Mouse (Mus musculus): Measurements from ENCODE around the gene Zfp760. TPM values are rescaled to one million over a fixed set of nuclear protein-coding genes. Genes with fewer than 3 reads are reported as not detected.
A peak's percentile ranks its signal among the peaks of the same experiment; 100 is the strongest.
"Not testable (repeated sequence)": the region's sequence is repeated elsewhere in the genome, so short reads cannot be mapped to it uniquely, and the experiment has no call there.

Gene Zfp760
- 10 to 100 TPM in 1 of 4 experiments, 1 to 10 TPM in 3; 5.7 to 10.0 (median 7.6) TPM for total RNA-seq (2022)

DNA sequence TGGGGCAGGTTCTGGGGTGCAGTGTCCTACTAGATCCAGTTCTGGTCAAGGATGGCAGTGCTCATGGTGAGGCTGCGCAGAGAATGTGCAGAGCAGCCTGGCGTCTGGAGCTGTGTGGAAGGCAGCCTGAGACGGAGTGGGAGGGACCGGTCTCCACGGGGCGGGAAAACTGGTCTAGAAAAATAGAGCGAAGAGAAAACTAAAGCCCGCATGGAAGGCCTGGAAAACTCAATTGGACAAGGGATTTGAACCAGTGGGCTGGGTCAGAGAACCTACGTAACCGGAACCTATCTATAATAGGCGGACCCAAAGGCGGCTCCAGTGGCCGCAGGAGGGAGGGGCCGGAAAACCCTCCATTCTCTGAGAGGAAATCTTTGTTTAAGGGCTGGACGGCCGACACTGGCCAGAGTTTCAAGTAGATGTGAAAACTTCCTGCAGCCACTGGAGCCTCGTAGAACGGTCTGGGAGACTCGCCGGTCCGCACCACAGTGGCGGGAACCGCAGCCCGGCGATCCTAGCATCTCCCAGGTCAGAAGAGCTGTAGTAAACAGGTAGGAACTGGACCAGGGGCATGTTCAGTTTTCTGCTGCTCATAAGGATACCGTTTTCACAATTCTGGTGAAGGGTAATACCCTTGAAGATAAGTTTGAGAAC lies at the start of gene Zfp760:
Zfp760 (plus strand) TSS at position 399 of the 654 bp plus-strand sequence.
- DNase-seq (ENCODE audit: low spot score in 2 of 2) = peak; percentile 77 to 85

DNA sequence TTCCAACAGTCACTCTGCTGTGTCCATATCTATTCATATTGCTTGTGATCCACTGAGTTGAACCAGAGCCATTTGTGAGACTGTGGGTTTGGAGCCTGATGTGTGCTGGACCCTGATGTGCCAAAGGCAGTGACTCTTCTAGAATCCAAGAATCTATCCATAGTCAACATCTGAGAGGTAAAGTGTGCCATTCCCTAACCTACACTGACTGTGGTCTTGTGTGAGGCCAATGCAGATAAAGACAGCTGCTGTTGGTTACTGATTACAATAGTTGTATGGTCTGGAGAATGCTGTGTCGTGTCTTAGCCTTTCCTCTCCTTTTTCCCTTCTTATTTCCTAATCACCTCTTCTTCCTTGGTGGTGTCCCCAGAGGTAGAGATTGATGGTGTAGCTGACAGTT lies 28.7 kb upstream of the Zfp760 start:
- not testable (repeated sequence) for DNase-seq (ENCODE audit: low spot score in 2 of 2)

DNA sequence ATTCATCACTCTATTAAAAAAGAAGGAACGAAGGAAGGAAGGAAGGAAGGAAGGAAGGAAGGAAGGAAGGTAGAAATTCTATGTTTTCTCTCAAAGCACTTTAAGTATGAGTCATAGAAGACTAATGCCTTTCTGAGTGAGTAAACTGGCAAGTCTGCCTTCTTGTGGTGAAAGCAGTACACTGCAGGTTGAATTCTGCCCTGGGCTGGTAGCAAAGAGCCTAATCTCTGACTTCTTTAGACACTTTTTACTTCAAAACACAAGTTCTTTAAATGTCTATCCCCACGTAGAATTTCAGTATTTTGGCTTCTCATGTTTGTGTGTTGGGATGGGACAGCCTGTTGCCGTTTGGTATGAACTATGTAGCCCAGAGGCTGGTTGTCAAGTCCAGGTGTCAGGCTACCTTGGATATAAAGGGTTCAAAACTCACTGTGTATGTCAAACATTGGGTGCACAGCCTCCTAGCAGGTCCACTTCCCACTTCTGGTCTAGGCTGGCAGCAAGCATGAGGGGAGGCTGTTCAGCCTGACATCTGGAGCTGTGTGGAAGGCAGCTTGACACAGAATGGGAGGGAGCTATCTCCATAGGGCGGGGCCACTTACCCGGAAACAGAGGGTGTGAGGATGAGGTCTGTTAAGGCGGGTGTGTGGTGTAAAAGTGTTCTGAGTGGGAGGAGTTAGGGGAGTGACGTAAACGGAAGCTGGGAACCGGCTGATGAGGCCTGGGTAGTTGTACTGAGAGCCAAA lies 28.1 kb upstream of the Zfp760 start:
- DNase-seq (ENCODE audit: low spot score in 2 of 2) = peak; percentile 79 to 85

DNA sequence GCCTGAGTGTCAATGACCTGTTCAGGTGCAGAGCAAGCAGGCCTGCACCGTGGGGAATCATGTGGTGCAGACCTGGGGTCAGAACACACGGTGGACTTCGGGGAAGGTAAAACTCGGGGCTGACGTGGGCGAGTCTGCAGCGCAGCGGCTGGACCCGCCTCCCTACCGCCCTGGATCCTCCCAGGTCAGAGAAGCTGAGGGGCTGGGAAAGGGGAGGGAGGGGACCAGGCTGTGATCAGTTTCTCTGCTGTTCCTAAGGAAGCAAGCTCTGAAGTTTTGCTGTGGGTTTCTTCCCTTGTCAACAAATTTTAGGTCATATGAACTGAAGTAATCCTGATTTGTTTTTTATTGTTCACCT lies 27.5 kb upstream of the Zfp760 start:
- DNase-seq (ENCODE audit: low spot score in 2 of 2) = not testable (repeated sequence)

DNA sequence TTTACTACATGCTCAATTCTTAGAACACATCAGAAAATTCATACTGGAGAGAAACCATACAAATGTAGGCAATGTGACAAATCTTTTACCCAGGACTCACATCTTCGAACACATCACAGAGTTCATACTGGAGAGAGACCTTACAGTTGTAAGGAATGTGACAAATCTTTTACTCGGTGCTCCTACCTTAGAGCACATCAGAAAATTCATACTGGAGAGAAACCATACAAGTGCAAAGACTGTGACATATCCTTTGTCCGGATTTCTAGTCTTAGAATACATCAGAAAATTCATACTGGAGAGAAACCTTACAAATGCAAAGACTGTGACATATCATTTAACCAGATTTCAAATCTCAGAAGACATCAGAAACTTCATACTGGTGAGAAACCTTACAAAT lies 16.0 kb upstream of the Zfp760 start, which contains the start of gene Gm10226:
Gm10226 (plus strand) TSS at position 301 of the 400 bp plus-strand sequence.
- no peak for DNase-seq (ENCODE audit: low spot score in 2 of 2)

DNA sequence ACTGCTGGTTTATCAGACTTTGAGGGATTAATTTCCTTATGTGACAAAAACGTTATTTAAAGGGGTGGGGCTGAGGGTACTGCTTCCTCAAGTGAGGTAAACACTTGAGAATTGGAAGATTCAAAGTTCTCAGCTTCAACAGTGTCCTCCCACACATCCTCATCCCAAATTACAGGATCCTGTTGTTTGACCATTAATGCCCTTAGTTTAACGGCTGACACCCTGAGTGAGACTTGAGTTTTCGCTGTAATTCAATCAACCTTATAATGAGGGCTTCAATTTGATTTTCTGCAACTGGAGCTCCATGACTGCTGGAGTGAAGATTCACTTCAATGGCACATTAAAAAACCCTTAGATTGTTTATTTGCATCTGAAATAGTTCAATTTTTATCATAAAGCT lies 14.2 kb upstream of the Zfp760 start:
- DNase-seq (ENCODE audit: low spot score in 2 of 2) = no peak

DNA sequence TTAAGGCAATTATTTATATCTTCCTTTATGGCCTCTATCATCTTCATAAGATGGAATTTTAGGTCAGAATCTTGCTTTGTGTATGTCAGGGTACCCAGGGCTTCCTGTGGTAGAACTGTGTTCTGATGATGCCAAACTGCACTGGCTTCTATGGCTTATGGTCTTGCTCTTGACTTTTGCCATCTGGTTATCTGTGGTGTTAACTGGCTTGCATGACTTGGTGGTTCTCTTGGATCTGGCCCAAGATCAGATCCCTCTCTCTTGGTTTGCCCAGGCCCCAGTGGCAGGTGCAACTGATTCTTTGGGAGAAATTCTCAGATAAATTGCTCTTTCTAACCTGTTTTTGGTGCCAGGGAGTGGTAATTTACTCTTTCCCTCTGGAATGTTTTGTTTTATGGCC lies 11.5 kb upstream of the Zfp760 start:
- no peak for DNase-seq (ENCODE audit: low spot score in 2 of 2)

DNA sequence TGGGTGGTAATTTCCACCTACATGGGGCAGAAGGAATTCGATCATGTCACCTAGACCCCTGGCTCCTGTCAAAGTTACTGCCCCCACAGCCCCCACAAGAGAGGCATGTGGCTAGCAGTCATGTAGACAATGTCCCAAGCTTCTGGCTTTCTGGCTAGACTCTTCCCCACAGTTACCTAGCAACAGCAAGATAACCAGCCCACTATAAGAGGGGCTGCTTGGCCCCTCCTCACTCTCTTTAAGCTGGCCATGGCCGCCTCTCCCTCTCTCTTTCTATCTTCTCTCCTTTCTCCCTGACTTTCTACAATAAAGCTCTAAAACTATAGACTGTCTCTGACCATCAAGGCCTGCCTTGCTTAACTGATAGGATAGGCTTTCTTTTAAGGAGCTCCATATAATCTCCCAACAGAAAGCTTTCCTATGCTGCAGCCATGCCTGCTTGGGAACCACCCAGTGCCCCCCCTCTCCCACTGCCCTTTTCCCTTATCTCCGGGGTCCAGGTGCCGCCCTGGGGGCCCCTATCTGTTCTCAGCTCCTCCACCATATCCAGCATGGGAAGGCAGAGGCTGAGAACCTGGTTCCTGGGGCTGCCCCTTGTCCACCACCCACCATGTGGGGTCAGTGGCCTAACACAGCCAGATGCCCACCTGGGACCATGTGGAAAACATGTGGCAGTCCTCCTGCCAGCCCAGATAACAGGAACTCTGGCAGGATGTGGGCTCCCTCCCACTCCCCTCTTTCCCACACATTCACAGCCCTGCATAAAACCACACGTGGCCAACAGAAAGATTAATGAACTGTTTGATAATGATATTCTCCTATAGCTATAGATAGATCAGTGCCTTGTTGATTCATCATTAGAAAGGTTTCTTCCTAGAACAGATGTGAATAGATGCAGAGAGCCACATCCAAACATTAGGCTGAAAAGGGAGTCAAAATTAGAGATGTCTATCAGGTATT lies 5.0 kb upstream of the Zfp760 start:
- no peak for DNase-seq (ENCODE audit: low spot score in 2 of 2)

DNA sequence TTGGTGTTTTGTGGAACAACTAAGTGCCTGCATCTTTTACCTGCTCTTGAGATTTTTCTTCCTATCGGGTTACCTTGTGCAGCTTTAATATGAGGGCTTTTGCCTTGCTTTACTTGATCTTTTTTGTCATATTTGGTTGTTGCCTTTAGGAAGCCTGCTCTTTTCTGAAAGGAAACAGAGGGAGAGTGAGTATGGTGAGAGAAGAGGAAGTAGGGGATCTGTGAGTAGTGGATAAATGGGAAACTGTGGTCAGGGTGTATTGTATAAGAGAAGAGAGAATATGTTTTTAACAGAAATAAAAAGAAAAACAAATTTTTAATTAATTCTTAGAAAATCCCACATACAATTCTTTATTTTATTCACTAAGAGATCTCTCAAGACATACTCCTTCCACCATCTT lies 4.1 kb upstream of the Zfp760 start:
- DNase-seq (ENCODE audit: low spot score in 2 of 2) = no peak

DNA sequence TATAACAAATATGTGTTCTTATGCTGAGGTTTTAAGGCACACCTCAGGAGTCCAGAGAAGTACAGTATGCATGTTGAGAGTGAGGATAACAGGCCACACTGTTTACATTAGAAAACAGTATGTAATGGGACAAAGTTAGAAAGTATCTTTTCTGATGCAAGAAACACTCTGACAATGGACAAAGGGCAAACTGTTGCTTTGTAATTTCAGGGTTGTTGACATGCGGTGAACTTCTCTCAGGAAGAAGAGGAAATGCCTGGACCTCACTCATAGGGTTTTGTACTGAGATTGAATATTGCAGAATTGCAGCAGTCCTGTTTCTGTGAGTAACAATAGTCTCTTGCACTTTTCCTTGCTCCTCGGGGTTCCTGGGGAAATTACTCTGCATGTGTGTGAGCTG lies 860 bp downstream of the Zfp760 start:
- DNase-seq (ENCODE audit: low spot score in 2 of 2) = no peak

DNA sequence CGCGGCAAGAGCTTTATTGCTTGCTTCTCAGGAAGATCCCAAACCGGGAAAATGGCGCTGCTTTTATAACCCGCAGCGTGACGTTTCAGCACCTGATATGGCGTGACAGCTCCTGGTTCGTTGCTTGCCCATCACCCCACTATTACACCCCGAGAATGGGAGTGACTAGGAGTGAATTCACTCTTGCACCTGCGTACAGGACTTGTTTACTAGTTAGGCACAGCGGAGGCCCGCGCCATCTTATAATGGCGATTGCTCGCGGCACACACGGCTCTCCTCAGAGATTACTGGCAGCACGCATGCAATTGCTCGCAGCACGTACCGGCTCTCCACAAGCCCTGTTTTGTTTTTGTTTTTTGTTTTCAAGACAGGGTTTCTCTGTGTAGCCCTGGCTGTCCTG lies 23.0 kb downstream of the Zfp760 start, which contains the start of gene Zfp229:
Zfp229 (plus strand) TSS at position 301 of the 400 bp plus-strand sequence.
- not testable (repeated sequence) for DNase-seq (ENCODE audit: low spot score in 2 of 2)

DNA sequence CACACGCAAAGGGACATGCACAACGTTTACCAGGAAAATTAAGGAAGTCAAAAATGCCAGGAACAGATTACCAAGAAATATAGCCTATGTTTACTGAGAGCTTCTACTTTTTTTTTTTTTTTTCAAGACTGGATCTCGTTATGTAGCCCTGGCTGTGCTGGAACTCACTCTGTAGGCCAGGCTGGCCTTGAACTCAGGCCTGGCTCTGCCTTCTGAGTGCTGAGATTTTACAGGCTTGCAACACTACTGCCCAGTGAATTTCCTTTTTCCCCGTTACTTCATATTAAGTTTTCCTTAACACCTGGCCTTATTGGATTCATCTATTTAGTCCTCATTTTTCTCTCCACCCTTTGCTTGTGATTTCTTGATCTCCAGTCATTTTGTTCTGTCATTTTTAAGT lies 25.5 kb downstream of the Zfp760 start:
- no peak for DNase-seq (ENCODE audit: low spot score in 2 of 2)

DNA sequence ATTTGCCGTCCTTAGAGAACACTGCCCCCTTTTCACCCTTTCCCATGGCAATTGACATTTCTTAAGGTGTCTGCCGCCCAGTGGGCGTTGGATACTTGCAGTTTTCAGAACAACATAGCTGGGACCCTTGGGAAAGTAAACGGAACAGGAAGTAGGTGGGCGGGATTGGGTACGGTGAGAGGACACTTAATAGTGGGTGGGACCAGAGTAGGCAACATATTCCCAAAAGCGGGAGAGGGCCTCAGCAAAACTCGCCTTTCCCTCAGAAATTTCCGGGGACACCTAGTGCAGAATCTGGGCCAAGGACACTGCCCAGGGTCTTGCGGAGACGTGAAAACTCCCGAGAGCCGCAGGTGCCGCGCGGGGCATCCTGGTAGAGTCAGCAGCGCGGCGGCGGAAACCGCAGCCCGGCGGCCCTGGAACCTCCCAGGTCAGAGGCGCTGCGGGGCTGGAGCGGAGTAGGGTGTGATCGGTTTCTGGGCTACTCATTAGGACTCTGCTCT lies 26.0 kb downstream of the Zfp760 start:
- DNase-seq (ENCODE audit: low spot score in 2 of 2) = peak; percentile 38 to 46

DNA sequence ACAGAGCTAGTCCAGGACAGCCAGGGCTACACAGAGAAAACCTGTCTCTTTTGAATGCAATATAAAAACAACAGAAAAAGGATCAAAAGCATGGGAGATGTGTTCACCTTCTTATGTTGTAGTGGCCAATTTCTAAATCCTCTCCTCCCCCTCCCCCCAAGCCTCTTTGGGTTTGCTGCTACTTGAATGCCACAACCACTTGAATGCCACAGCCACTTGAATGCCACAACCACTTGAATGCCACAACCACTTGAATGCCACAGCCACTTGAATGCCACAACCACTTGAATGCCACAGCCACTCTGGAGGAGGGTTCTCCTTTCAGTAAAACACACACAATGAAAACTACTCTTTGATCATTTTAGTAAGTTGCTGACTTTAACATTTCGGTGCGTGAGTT lies 45.2 kb downstream of the Zfp760 start:
- no peak for DNase-seq (ENCODE audit: low spot score in 2 of 2)

DNA sequence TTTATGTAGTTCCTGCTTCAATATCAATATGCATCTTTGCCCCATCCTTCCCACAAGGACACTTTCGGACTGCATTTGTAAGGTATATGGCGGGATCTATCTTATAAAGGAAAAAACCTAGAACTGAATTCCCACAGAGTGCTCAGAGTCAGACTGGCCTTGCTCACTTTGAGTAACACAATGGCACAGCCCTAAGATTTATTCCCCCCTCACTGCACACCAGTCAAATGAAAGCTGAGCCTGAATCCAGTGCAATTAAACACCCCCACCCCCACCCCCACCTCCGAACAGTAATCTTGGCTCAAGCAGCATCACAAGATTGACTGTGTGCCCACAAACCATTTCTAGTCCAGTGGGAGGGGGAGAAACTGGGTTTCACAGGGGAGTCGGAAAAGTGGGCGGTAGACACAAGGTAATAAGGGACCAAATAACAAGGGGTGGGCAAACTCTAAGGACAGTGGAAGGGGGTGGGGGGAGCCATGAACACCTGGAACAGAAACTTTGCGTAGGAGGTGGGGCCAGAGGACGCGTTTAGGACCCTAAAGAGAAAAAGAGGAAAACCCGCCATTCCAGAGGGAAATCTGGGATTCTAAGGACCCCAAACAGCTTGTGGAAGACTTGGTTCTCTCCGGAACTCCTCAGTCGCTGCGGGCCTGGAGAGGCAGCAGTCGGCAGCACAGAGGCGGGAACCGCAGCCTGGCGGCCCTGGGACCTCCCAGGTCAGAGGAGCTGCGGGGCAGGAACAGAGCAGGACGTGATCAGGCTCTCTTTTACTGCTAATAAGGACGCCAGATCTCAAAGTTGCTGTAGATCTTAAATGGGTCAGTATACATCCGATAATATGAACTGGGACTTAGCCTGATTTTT lies 46.0 kb downstream of the Zfp760 start:
- no peak for DNase-seq (ENCODE audit: low spot score in 2 of 2)

DNA sequence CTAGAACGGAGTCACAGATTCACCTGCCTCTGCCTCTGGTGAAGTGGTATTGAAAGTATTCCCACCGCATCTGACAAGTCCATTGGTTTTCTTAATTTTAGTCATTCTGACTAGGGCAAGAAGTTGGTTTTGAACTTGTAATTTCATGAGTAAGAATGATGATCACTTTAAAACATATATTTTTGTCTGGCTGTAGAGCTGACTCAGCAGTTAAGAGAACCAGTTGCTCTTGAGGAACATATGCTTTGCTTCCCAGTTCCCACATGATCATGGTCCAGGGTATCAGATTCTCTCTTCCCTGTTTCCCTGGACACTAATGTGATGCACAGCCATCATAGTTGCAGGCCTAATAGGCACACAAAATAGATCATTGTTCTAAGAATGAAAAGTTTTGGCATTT lies 62.8 kb downstream of the Zfp760 start:
- DNase-seq (ENCODE audit: low spot score in 2 of 2) = no peak
